Mouse (Mus musculus) kidney, postnatal 10 days (tissue): ENCODE data around the gene Rpl9.

Experiments
- DNase-seq: peaks from one replicate; pipeline ENCODE4 v3.0.0; 2021; ENCODE audit warnings: mixed read lengths

Rpl9 gene

DNA sequence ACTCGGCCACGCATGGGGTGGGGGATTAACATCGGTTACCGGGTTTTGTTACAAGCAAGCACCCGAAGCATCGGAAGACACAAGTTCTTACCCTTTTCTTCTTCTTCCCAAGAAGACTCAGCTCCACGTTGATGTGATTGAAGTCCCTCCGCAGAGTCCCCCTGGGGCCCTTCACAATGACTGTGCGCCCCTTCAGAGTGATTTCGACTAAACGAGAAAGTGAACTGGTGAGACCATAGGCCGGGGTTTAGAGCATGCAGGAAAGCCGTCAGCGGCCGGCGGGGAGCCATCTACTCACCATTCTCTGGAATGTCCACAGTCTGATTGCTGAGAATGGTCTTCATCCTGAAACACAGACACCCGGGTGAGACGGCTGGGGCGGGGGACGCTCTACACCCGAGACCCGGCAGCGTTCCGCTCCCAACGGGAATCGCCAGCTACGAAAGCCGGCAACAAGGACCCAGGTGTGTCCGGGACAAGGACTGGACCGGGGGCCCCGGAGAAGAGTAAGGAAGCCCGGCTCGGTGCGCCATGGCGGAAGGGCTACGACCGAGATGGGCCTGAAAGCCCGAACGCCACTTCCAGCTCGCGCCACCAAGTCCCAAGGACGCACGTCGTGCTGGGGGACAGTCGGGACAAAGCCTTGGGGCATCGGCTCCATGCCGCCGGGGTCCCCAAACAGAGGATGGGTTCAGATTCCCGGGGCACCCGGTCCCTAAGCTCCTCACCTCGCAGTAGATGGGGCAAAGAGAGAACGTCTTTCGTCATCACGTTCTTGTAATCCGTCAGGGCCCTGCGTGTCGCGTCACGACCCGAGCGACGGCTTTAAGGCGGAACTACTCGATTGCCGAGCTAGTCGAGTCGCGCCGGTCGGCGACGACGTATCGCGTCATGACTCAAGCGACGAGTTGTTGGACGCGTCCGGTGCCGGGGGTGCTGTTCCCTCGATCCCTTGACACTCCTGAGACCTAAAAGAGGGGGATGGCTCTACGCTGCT is at the start of gene Rpl9, which contains the start of gene Lias:
Gene Rpl9, minus strand, starts transcription at position 797 of the 997 bp plus-strand sequence.
Gene Lias, plus strand, starts transcription at position 850 of the 997 bp plus-strand sequence.
- DNase-seq, result peak; percentile 99

DNA sequence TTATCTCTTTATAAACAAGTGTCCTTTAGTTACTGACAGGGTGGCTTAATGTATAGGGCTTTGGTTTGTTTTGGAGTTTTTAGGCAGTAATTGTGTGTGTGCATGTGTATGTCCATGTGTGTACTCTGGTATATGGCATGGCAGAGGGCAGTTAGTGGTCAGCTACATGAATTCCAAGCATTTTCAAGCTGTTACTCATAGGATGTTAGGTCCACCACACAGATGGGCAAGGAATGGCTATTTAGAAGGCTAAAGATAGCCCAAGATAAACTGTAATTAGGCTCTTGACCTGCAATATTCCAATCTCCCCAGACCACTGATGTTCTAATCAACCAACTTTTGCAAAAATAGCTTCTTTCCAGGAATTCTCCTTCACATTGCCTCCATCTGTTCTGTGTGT is 46.8 kb upstream of the Rpl9 start:
- DNase-seq, result no peak

DNA sequence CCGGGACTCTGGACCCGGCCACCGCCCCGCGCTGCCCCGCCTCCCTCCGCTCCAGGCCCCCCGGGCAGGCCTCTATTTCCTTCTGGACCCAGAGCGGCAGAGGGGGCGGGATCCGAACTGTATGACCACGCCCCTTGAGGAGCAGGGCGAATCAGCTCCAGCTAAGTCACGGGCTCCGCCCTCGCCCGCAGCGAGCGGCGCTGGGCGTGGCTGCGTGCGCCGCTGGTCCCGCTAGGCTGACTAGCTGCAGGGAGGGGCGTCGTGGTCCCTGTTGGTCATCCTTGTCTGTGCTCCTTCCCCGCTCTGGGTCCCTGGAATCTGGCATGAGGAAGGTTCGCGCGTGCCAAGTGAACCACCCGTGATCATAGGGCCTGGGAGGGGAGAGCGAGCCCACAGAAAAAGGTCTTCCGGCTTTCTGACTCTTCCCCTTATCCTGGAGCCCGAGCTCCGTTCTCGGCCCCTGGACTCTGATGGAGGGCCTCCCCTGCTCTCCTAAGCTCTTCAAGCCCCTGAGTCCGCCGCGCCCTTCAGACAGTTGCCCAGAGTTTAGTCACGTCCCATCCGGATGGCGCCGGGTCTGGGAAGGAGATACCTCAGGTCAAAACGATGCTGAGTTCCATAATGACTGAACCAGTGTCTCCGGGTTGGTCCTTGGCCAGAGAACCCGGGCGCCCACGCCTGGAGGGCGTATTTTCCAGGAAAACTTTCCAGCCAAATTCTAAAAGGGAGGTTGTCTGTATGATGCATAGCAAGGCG is 44.7 kb upstream of the Rpl9 start, which contains the start of gene Ugdh:
Gene Ugdh, minus strand, starts transcription at position 144 of the 756 bp plus-strand sequence.
- DNase-seq, result peak; percentile 99

DNA sequence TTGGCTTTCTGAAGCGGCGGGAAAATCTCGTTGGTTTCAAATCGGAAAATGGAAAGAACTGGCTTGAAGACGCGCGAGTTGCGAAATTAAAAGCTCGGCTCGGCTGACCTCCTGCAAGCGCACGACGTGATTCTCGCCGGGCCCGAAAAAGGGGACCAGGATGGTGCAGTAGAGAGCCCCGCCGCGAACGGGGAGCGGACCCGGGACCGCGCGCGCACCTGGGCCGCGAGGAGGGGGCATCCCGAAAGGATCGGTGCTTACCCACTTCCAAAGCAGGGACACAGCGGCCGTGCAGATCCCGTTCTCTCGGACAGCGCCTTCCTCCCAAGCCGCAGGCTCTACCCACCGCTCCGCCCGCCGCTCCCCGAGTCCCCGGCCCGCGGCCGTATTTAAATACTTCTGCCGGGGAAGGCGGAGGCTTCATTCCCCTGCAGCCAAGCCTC is 44.1 kb upstream of the Rpl9 start:
- no peak for DNase-seq

DNA sequence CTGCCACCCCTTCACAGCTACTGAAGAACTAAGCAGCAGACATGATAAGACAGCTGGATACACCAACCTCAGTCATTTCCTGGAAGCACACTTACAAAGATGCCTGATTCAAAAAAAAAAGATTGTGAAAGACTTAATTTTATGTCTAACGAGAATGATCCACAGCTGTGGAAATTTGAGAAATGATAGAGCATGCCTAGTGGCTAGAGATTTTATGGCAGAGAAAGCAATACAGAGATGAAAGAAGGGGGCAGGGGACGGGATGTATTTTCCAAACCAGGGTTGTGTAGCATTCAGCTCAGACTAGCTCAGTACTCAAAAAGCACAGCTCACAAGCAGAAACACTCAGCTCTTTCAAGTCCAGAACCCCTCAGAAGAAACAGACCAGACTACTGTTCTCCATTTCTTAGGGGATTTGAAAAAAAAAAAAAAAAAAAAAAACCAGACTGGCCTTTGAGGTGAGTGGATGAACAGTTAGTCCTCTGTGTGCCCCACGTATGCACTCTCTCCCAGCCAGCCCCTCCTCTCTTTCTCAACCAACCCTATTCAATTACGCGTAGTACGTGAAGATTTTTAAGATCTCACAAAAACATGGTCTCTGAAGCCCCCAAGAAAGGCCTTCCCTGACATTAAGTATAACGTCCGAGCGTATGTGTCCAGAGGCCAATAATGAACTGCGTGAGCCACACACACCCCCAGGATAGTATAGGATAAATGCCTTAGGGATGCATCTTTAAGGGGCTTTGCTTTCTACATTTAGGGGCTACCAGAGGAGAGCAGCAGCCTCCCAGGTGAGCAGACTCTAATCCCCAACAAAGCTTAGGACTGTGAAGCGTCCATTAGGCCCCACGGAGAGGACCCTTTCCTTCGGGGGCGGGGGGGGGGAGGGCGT is 43.5 kb upstream of the Rpl9 start:
- no peak for DNase-seq

GRCm38 (mm10) chr5:65429441-65429840 is 38.2 kb upstream of the Rpl9 start:
- DNase-seq, result no peak

DNA sequence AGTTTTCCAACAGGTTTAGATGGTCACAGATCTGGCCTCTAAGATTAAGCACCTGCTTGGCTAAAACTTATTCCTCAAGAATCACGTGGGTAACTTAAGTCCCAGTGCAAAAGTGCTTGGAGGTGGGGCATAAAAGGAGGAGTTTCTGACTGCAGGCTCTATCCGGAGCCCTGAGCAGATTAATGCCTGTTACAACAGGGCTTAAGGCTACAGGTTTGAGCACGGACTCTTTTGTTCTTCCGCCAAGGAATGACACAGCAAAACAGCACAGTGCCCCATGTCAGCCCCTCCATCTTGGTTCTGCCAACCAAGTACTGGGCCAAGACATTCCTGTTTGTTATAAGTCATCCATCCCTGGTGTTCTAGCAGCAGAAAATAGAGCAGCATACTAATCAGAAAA is 37.1 kb upstream of the Rpl9 start:
- no peak for DNase-seq

DNA sequence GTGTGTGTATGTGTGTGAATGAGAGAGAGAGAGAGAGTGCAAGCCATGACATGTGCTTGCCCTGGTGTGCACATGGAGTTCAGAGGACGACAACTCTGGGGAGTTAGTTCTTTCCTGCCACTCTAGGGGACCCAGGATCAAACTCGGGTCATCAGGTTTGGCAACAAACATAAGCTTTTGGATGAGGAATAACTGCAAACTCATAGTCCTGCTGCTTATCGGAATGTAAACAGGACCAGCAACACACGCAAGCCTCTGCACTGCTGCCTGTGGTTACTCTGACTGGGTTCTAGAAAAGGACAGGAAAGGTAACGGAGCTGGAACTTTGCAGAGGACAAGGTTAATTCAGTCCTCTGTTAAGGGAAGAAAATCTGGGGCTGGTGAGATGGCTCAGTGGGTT is 34.0 kb upstream of the Rpl9 start:
- DNase-seq, result no peak

- DNase-seq, result peak; percentile 17
These were observed 33.0 kb upstream of the Rpl9 start for GRCm38 (mm10) chr5:65424215-65424614.

DNA sequence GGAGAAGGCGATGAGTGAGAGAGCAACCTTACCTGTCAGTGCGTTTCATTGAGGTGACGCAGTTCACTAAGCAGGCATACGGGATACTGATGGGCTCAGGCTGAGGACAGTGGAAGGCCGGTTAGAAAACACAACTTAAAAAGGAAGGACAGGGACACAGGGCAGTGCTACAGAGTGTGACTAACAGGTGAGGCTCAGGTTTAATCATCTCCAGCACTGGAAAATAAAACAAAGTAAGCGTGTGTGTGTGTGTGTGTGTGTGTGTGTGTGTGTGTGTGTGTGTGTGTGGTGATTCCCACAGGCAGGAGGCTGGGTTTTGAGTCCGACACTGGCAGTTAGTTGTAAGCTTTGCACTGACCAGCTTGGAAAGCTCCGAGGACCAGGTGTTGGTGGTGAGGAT is 31.6 kb upstream of the Rpl9 start:
- peak; percentile 16 for DNase-seq

DNA sequence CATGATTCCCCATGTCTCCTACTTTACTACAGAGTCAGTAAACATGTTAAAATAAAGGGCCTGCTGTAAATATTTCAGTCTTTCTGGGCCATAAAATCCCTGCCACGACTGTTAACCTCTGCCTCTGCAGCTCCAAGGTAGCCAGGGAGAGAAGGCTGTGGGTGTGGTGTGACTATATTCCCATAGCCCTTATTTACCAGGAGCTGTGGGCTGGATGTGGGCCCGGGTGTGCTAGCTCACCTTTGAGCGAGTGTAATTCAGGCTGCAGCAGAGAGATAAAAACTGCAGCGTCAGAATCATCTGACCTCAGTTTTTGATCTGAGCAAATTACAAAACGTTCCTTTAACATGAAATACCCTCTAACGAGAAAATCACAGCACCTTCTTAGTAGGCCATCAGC is 29.6 kb upstream of the Rpl9 start:
- DNase-seq, result peak; percentile 11

DNA sequence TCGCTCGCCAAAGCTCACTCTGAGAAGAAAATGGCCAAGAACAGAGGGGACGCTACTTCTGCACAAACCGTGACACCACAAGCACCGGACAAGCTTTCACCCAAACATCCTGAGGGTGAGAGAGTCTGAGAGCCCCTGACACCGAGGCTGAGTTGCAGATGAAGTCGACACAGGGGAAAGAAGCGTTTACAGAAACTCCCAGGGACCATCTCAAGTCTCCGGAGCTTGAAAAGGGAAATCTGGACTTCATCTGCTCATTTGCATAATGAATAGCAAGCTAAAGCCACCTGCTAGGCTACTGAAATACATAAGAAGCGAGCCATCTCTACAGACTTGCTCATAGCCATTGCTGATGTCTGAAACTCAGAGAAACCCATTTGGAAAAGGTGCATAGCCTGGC is 27.9 kb upstream of the Rpl9 start:
- no peak for DNase-seq

DNA sequence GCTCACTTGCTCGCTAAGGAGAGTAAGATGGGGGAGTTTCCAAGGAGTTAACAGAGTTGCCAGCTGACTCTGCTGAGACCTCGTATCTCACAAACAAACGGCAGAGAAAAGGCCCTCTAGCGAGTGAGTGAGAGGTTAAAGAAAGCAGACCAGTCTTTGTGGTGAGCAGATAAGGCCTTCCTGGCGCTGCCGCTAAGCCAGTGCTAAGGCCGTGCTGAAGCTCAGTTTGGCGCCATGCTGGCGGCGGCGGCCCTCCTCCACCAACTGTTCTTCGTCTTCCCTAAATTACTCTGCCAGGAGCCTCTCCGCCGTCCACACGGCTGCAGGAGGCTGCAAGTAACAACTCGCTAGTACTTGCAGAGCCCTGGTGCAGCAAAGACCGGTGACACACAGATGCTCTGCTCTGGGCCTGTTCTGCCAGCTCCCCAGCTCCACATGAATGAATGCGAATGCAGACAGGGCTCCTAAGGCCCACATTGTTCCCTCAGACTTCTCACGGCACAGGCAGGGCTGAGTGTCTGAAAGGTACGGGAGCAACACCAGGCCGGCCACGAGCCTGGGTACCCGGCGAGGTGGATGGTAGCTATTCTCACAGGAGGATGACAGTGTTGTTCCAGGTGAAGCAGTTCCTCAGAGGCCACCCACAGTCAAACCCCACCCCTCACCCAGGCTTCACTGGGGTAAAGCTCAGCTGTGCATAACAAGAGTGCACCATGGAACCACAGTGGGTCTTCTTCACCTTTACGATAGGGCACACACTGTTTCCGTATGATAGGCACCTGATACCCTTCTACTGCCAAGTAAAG is 24.6 kb upstream of the Rpl9 start:
- DNase-seq, result peak; percentile 27

- no peak for DNase-seq
These were observed 16.7 kb upstream of the Rpl9 start for GRCm38 (mm10) chr5:65407989-65408388.

- DNase-seq, result peak; percentile 90
These were observed 10.2 kb upstream of the Rpl9 start for GRCm38 (mm10) chr5:65401251-65401994.

GRCm38 (mm10) chr5:65394425-65394824 is 3.2 kb upstream of the Rpl9 start:
- DNase-seq, result no peak

GRCm38 (mm10) chr5:65391753-65392152 is 509 bp upstream of the Rpl9 start:
- no peak for DNase-seq

DNA sequence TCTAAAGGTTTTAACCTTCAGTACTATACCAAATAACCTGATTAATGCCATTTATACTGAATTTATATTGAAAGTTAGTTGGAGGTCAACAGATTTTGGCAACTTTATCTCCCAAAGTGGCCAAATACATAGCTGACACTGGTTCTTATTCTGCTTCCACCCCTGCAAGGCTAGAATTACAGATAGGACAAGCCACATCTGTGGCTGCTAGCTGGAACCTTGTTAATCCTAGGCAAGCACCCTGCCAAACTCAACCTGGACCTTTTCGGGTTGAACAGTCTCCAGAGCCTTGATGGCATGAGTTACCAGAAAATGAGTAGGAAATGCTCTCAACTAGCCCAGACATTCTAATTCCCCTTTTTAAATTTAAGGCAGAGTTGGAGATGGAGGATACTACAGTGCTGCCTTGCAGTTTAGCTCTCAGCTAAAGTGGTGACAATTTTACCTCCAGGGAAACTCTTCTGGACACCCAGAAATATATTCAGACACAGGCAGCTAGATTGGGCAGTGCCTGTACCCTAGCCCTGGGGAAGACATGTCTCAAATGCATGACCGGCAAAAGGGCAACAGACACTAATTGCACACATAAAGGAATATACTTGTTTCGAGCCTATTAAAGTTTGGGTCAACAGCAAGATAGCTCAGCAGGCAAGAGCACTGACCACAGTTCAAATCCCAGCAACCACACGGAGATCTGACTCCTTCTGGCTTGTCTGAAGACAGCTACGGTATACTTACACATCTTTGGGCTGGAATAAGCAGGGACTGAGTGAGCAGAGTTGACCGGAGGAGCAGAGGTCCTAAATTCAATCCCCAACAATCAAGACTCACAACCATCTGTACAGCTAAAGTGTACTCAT is 4.0 kb downstream of the Rpl9 start:
- DNase-seq, result no peak

GRCm38 (mm10) chr5:65385704-65386103 is 5.5 kb downstream of the Rpl9 start:
- no peak for DNase-seq

DNA sequence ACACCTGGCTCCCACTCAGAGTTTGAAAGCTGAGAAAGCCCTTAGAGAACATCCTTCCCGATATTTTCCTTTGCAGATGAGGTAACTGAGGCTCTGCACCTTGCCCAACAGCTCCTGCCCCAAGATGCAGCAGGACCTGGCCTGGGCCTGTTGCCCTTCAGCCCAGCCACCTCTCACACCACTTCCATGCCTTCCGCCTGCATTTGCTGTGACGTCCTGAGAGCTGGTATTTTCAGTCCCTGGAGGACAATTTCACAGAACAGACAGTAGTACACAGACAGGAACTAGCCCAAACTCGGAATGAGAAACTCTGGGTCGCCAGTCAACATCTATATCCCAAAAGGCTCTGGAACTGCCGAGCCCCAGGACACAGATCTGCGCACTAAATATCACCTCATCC is 16.5 kb downstream of the Rpl9 start:
- DNase-seq, result no peak
